Mouse (Mus musculus): ENCODE results near the gene Olfr1183. TPM values are rescaled to one million over a fixed set of nuclear protein-coding genes. Genes with fewer than 3 reads are reported as not detected.

Olfr1183 gene
- not detected for polyA plus RNA-seq (2017; shearing (Covaris generic))

GRCm38 (mm10) chr2:88454567-88454966 is at the start of gene Olfr1183:
Gene Olfr1183 (plus strand): TSS chr2:88454867.

GRCm38 (mm10) chr2:88406353-88406752 is 48.3 kb upstream of the Olfr1183 start, which contains the start of gene Olfr1179:
Gene Olfr1179 (minus strand): TSS chr2:88406453.

DNA sequence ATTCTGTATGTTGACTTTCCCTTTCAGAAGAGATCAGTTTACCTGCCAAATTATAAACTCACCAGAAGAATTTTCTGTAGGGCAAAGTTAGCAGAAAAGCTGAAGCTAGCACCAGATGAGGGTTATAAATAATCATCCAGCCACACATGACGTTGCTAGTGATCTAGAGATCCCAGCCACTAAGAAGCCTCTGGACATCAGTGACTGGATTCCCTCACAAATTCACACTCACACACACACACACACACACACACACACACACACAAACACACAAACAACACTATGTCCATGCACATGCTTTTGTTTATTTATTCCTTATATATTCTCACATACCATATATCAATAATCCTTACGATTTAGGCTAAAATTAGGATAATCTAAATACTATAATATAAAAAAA is 35.6 kb upstream of the Olfr1183 start, which contains the start of gene Olfr1180:
Gene Olfr1180 (minus strand): TSS at position 101 of the 400 bp plus-strand sequence.

GRCm38 (mm10) chr2:88426071-88426470 is 28.6 kb upstream of the Olfr1183 start, which contains the start of gene Olfr1181:
Gene Olfr1181 (minus strand): TSS chr2:88426171.

DNA sequence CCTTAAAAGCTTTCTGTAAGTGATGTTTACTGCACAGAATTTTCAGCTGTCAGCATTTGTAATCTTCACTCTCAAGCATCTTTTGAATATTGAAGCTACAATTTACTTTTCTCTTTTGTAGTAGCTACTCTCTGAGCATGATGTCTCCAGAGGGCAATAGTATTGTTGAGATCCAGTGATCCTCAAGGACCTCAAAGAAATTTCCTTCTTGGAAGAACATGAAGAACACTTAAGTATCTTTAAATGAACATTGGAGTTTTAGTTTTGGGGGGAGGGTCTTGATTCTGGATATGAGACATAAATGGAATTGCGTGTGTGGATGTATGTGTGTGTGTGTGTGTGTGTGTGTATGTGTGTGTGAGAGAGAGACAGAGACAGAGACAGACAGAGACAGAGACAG is 5.6 kb upstream of the Olfr1183 start, which contains the start of gene Gm13757:
Gene Gm13757 (minus strand): TSS at position 101 of the 400 bp plus-strand sequence.

DNA sequence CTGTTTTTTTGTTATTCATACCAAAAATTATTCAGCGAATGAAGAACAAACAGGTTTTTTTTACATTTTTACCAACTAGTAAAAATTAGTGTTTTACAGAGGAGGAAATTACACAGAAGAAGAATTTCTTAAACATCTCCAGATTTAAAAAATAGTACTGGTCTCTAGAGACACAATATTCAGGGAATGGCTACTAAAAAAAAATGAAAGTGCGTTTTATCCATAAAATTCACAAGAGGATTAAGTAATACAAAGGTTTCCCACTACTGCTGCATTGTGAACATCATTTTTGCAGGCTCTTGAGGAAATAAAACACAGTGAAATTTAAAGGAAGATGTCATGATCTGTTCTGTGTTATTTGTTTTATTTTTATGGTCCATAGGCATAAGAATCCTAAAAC is 28.6 kb downstream of the Olfr1183 start, which contains the start of gene Olfr1184:
Gene Olfr1184 (plus strand): TSS at position 301 of the 400 bp plus-strand sequence.

DNA sequence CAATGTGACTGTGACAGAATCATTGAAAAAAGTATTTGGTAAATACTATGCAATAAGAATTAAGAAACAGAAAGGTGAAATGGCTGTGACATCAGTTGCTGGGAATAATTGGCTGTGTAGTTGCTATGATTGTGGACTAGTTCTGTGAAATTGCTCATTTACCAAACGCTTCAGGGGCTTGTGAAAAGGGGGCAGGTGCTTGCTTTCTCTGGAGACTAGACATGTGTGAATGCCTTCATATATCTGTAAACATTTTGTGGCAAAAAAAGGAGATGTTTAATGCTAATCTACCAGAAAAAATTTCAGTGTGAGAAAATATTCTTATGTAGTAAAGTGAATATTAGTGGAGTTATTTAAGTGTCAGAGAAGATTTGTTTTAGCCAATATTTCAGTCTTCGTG is 38.4 kb downstream of the Olfr1183 start, which contains the start of gene Olfr1185-ps1:
Gene Olfr1185-ps1 (plus strand): TSS at position 301 of the 400 bp plus-strand sequence.

DNA sequence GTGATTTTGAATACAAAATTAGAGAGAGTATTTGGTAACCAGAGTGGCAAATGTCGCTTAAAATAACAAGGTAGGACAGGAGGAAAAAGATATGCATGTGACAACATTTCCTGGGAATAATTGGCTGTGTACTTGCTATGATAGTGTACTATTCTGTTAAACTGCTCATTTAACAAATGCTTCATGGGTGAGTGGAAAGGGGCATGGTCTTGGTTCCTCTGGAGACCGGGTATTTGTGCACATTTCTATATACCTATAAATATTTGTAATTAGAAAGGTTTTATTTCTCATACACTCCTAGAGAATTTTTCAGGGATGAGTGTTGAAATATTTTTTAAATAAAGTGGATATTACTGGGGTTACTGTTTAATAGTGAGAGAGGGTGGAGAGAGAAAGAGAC is 63.6 kb downstream of the Olfr1183 start, which contains the start of gene Olfr1186:
Gene Olfr1186 (plus strand): TSS at position 301 of the 400 bp plus-strand sequence.

Other genes with a start within 250 kb of the Olfr1183 start
- gene Olfr1170, start 226.5 kb upstream of the Olfr1183 start, polyA plus RNA-seq (2017; shearing (Covaris generic)), result not detected
- under 1 TPM in 1 of 2 experiments, not detected in 1; 0.31 TPM for gene Olfr1173, start 175.0 kb upstream of the Olfr1183 start, polyA plus RNA-seq (2017; shearing (Covaris generic))
- gene Olfr1174-ps, start 139.7 kb upstream of the Olfr1183 start, polyA plus RNA-seq (2017; shearing (Covaris generic)), result under 1 TPM in 1 of 2 experiments, not detected in 1; 0.69 TPM
- under 1 TPM in 1 of 2 experiments, not detected in 1; 0.04 TPM for gene Olfr1175-ps, start 127.7 kb upstream of the Olfr1183 start, polyA plus RNA-seq (2017; shearing (Covaris generic))
- gene Olfr1176, start 118.1 kb upstream of the Olfr1183 start, polyA plus RNA-seq (2017; shearing (Covaris generic)), result under 1 TPM in 1 of 2 experiments, not detected in 1; 0.06 TPM
- gene Olfr1177-ps, start 108.4 kb upstream of the Olfr1183 start, polyA plus RNA-seq (2017; shearing (Covaris generic)), result not detected
- under 1 TPM in 1 of 2 experiments, not detected in 1; 0.02 TPM for gene Olfr1178, start 67.8 kb upstream of the Olfr1183 start, polyA plus RNA-seq (2017; shearing (Covaris generic))
- gene Olfr1179, start 48.4 kb upstream of the Olfr1183 start, polyA plus RNA-seq (2017; shearing (Covaris generic)), result not detected
- not detected for gene Olfr1180, start 35.7 kb upstream of the Olfr1183 start, polyA plus RNA-seq (2017; shearing (Covaris generic))
- under 1 TPM in 1 of 2 experiments, not detected in 1; 0.09 TPM for gene Olfr1181, start 28.7 kb upstream of the Olfr1183 start, polyA plus RNA-seq (2017; shearing (Covaris generic))
- not detected for gene Gm13757, start 5.7 kb upstream of the Olfr1183 start, polyA plus RNA-seq (2017; shearing (Covaris generic))
- not detected for gene Olfr1184, start 28.7 kb downstream of the Olfr1183 start, polyA plus RNA-seq (2017; shearing (Covaris generic))
- gene Olfr1185-ps1, start 38.5 kb downstream of the Olfr1183 start, polyA plus RNA-seq (2017; shearing (Covaris generic)), result under 1 TPM in 1 of 2 experiments, not detected in 1; 0.10 TPM
- not detected for gene Olfr1186, start 63.7 kb downstream of the Olfr1183 start, polyA plus RNA-seq (2017; shearing (Covaris generic))
- gene Olfr1188, start 102.1 kb downstream of the Olfr1183 start, polyA plus RNA-seq (2017; shearing (Covaris generic)), result under 1 TPM; 0.30 to 0.65 TPM
- gene Olfr1189, start 131.6 kb downstream of the Olfr1183 start, polyA plus RNA-seq (2017; shearing (Covaris generic)), result not detected
- under 1 TPM in 1 of 2 experiments, not detected in 1; 0.19 TPM for gene Olfr1191-ps1, start 185.7 kb downstream of the Olfr1183 start, polyA plus RNA-seq (2017; shearing (Covaris generic))
- under 1 TPM in 1 of 2 experiments, not detected in 1; 0.04 TPM for gene Olfr1192-ps1, start 193.6 kb downstream of the Olfr1183 start, polyA plus RNA-seq (2017; shearing (Covaris generic))
- gene Olfr1193, start 220.8 kb downstream of the Olfr1183 start, polyA plus RNA-seq (2017; shearing (Covaris generic)), result under 1 TPM in 1 of 2 experiments, not detected in 1; 0.07 TPM
- gene Olfr1195, start 234.3 kb downstream of the Olfr1183 start, polyA plus RNA-seq (2017; shearing (Covaris generic)), result under 1 TPM; 0.14 to 0.20 TPM
- not detected for gene Olfr1196, start 249.7 kb downstream of the Olfr1183 start, polyA plus RNA-seq (2017; shearing (Covaris generic))